Mouse (Mus musculus): ENCODE data around the gene Mmab. TPM values are rescaled to one million over a fixed set of nuclear protein-coding genes. Genes with fewer than 3 reads are reported as not detected.

Gene Mmab
- polyA plus RNA-seq, 1 experiment from 2014 or later = 23.6 TPM

GRCm38 (mm10) chr5:114464561-114464960 lies 20.7 kb upstream of the Mmab start:
- no peaks in the 10 kb centered on the region for H3K9me3 ChIP-seq
- peaks cover 3% of the 10 kb centered on the region; the same call in 1 of the 2 replicates for H3K27me3 ChIP-seq
- 82% methylated on average over 2 of the region's 2 CpGs for WGBS
- H3K9ac ChIP-seq = no peak overlapping the region
- no peak overlapping the region for H3K4me3 ChIP-seq
- no peaks in the 10 kb centered on the region for H3K36me3 ChIP-seq
- peak overlapping the region; percentile 32; the same call in 1 of the 2 replicates for H3K27ac ChIP-seq
- peaks cover 67% of the 10 kb centered on the region for H3K4me1 ChIP-seq (replicated peaks)
- H3K4me2 ChIP-seq = no peak overlapping the region
- no peak for ATAC-seq (ENCODE audit: low FRiP score)

DNA sequence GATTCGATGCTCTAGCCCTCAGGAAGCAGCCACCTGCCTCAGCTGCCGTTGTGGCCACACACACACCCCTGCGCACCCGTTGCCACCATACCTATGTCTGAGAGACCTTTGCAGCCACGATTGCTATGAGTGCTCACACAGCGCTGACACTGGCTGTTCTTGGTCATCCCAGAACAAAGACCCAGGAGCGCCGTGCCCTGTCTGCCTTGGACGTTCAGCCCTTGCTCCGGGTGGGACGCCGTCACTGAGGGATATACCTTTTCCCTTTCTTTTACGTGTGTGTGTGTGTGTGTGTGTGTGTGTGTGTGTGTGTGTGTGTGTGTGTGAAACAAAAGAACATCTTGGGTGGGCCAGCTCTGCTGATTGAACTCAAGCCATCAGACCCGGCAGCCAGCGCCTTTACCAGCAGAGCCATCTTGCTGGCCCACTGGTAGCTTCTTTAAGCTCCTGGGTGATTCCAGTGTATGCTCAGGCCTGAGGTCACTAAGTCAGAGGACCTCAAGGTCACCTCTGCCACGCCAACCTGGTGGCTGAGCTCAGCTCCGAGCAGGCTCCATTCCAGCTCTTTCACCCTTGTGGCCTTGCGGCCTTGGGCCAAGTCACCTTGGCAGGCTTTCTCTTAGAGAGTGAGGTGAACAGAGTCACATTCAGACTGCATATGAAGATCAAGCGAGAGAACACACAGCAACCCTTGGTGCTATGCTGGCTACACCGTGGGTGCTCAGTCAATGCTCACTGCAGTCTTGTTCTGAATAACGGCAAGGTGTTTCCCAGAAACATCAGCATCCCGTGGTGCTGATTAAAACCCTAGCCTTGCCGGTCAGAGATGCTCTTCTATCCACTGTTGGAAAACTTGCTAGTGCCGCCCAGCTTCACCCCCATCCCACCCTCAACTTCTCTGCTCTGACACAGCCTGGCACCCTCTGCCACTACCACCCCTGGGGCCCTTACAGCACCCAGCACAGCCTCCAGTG lies 18.5 kb upstream of the Mmab start:
- H3K4me2 ChIP-seq = no peak overlapping the region
- no peaks in the 10 kb centered on the region for H3K36me3 ChIP-seq
- WGBS = 82% methylated on average over 24 of the region's 24 CpGs
- H3K4me3 ChIP-seq = no peak overlapping the region
- no peaks in the 10 kb centered on the region; the same call in 1 of the 2 replicates for H3K27me3 ChIP-seq
- H3K4me1 ChIP-seq (replicated peaks) = peaks cover 50% of the 10 kb centered on the region
- no peaks in the 10 kb centered on the region for H3K9me3 ChIP-seq
- no peak overlapping the region for H3K9ac ChIP-seq
- ATAC-seq (ENCODE audit: low FRiP score) = no peak
- no peak overlapping the region for H3K27ac ChIP-seq

GRCm38 (mm10) chr5:114461238-114461637 lies 17.4 kb upstream of the Mmab start:
- Histone ChIP-seq H3K27ac (no peak overlapping the region), H3K36me3 (no peaks in the 10 kb centered on the region), H3K9ac (no peak overlapping the region), H3K9me3 (no peaks in the 10 kb centered on the region), H3K4me2 (no peak overlapping the region), H3K27me3 (no peaks in the 10 kb centered on the region; the same call in 1 of the 2 replicates), H3K4me3 (no peak overlapping the region), H3K4me1 (replicated peaks) (peaks cover 41% of the 10 kb centered on the region)
- ATAC-seq (ENCODE audit: low FRiP score) = no peak
- WGBS = 6% methylated on average over 7 of the region's 7 CpGs

GRCm38 (mm10) chr5:114456995-114457605 lies 13.2 kb upstream of the Mmab start:
- H3K4me1 ChIP-seq (replicated peaks) = peaks cover 16% of the 10 kb centered on the region; the same call in 1 of the 2 replicates
- H3K27ac ChIP-seq = no peak overlapping the region
- no peaks in the 10 kb centered on the region for H3K27me3 ChIP-seq
- no peak overlapping the region for H3K9ac ChIP-seq
- no peak overlapping the region for H3K4me3 ChIP-seq
- ATAC-seq (ENCODE audit: low FRiP score) = no peak
- no peak overlapping the region for H3K4me2 ChIP-seq
- peaks cover 22% of the 10 kb centered on the region for H3K36me3 ChIP-seq
- no peaks in the 10 kb centered on the region for H3K9me3 ChIP-seq
- WGBS = 79% methylated on average over 16 of the region's 16 CpGs

- WGBS = 69% methylated on average over 9 of the region's 9 CpGs
- no peaks in the 10 kb centered on the region for H3K9me3 ChIP-seq
- H3K4me3 ChIP-seq = no peak overlapping the region
- no peak overlapping the region for H3K4me2 ChIP-seq
- no peaks in the 10 kb centered on the region for H3K27me3 ChIP-seq
- H3K4me1 ChIP-seq (replicated peaks) = peaks cover 14% of the 10 kb centered on the region; the same call in 1 of the 2 replicates
- H3K9ac ChIP-seq = no peak overlapping the region
- peak overlapping the region; percentile 18; the same call in 1 of the 2 replicates for H3K27ac ChIP-seq
- H3K36me3 ChIP-seq = peaks cover 31% of the 10 kb centered on the region
- no peak for ATAC-seq (ENCODE audit: low FRiP score)
Observed at GRCm38 (mm10) chr5:114456287-114456686, 12.4 kb upstream of the Mmab start.

DNA sequence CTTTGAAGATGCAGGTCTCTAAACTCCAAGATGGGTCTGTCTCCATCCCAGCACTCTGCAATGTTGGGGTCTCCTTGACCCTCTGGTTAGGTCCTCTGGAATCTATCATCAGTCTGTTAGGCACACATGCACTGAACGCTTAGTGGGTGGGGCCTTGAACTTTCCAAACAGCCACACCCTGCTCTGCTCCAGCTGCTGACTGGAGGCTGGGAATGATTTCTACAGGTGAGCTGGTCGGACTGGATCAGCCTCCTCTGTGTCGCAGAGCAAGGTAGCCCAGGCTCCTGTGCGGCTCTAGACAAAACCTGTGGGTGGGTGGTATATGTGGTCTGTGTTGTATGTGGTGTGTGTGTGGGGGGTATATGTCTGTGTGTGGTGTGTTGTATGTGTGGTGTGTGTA lies 5.2 kb upstream of the Mmab start:
- H3K27ac ChIP-seq = no peak overlapping the region
- 94% methylated on average over 4 of the region's 4 CpGs for WGBS
- H3K4me3 ChIP-seq = no peak overlapping the region
- H3K27me3 ChIP-seq = no peaks in the 10 kb centered on the region
- no peaks in the 10 kb centered on the region for H3K9me3 ChIP-seq
- H3K9ac ChIP-seq = no peak overlapping the region
- H3K4me2 ChIP-seq = no peak overlapping the region
- peaks cover 70% of the 10 kb centered on the region for H3K36me3 ChIP-seq
- ATAC-seq (ENCODE audit: low FRiP score) = no peak
- H3K4me1 ChIP-seq (replicated peaks) = peaks cover 12% of the 10 kb centered on the region

DNA sequence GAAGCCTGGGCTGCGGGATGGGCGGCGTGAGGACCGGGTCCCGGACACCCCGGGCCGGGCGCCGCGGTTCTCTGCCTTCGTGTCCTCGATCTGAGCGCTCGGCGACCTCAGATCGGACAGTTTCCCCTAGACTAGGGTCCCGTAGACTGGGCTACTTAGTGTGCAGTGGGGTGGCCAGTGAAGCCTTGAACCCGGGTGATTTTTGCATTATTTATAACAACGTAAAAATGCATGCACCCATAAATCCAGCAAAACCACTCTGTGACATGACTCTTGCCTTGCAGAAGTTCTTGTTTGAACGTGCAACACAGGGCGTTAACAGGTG lies 470 bp upstream of the Mmab start:
- Histone ChIP-seq H3K27me3 (no peaks in the 10 kb centered on the region), H3K4me2 (peak overlapping the region; percentile 85), H3K4me3 (peak overlapping the region; percentile 79), H3K27ac (no peak overlapping the region), H3K9me3 (no peaks in the 10 kb centered on the region), H3K36me3 (peaks cover 29% of the 10 kb centered on the region), H3K4me1 (replicated peaks) (peaks cover 12% of the 10 kb centered on the region), H3K9ac (peak overlapping the region; percentile 82)
- peak; percentile 59 for ATAC-seq (ENCODE audit: low FRiP score)
- 1% methylated on average over 21 of the region's 21 CpGs for whole genome bisulfite sequencing

- Histone ChIP-seq H3K36me3 (peaks cover 33% of the 10 kb centered on the region), H3K27ac (no peak overlapping the region), H3K4me3 (no peak overlapping the region), H3K9me3 (no peaks in the 10 kb centered on the region), H3K4me1 (replicated peaks) (no peaks in the 10 kb centered on the region), H3K9ac (no peak overlapping the region), H3K27me3 (no peaks in the 10 kb centered on the region), H3K4me2 (no peak overlapping the region)
- whole genome bisulfite sequencing = 94% methylated on average over 14 of the region's 14 CpGs
- ATAC-seq (ENCODE audit: low FRiP score) = no peak
Observed at GRCm38 (mm10) chr5:114435588-114435987, 8.3 kb downstream of the Mmab start.

GRCm38 (mm10) chr5:114434359-114434758 lies 9.5 kb downstream of the Mmab start:
- H3K4me3 ChIP-seq = no peak overlapping the region
- H3K27ac ChIP-seq = no peak overlapping the region
- H3K9me3 ChIP-seq = no peaks in the 10 kb centered on the region
- no peak overlapping the region for H3K9ac ChIP-seq
- no peaks in the 10 kb centered on the region for H3K27me3 ChIP-seq
- 87% methylated on average over 8 of the region's 8 CpGs for WGBS
- H3K4me2 ChIP-seq = no peak overlapping the region
- peaks cover 33% of the 10 kb centered on the region for H3K36me3 ChIP-seq
- 0 out of 2 replicates have a peak, but pooled peaks cover under 1% of the 10 kb centered on the region for H3K4me1 ChIP-seq (replicated peaks)
- ATAC-seq (ENCODE audit: low FRiP score) = no peak

GRCm38 (mm10) chr5:114429781-114430180 lies 14.1 kb downstream of the Mmab start:
- H3K9ac ChIP-seq = no peak overlapping the region
- WGBS = 90% methylated on average over 7 of the region's 7 CpGs
- no peak for ATAC-seq (ENCODE audit: low FRiP score)
- H3K4me1 ChIP-seq (replicated peaks) = peaks cover 16% of the 10 kb centered on the region
- H3K9me3 ChIP-seq = no peaks in the 10 kb centered on the region
- H3K27me3 ChIP-seq = no peaks in the 10 kb centered on the region
- H3K4me2 ChIP-seq = no peak overlapping the region
- H3K36me3 ChIP-seq = peaks cover 7% of the 10 kb centered on the region
- H3K4me3 ChIP-seq = no peak overlapping the region
- H3K27ac ChIP-seq = no peak overlapping the region

DNA sequence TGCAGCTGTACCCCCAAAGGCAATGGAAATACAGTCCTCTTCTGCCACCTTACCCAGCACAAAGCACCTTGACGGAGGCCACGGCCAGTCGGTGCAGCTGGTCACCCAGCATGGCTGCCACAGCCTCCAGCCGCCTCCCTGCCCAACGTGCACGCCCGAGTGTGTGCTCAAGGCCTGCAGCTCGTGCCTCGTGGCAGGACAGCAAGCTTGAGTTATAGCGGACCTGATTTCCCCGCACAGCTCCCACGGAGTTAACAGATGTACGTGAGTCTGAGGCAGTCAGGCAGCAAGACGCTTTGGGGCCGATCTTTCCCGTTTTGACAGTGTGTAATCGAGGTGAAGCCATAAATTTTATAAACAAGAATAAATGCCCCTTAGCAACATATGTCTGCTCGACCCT lies 15.2 kb downstream of the Mmab start:
- Histone ChIP-seq H3K27ac (peak overlapping the region; percentile 46), H3K4me1 (replicated peaks) (peaks cover 21% of the 10 kb centered on the region), H3K9me3 (no peaks in the 10 kb centered on the region), H3K27me3 (no peaks in the 10 kb centered on the region), H3K9ac (0 out of 2 replicates have a peak overlapping the region, but pooled peaks have one; percentile 4), H3K4me2 (no peak overlapping the region), H3K4me3 (no peak overlapping the region), H3K36me3 (no peaks in the 10 kb centered on the region)
- WGBS = 71% methylated on average over 18 of the region's 18 CpGs
- ATAC-seq (ENCODE audit: low FRiP score) = no peak

DNA sequence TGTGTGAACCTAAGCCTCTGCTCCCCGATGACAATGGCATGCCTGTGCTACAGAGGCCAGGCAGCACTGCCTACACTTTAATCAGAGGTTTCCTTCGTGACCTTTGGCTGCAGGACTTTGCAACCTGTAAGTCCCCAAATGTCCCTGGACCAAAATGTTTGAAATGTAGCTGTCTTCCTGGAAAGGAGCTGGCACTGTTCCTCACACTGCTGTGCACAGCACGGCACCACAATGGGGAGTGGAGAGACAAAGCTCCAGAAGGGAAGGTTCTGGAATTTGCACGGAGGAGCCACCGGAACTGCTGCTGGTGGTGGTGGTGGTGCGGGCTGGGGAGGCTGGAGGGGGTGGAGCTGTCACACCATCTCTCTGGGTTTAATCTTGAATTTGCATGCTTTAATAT lies 17.1 kb downstream of the Mmab start:
- no peaks in the 10 kb centered on the region for H3K27me3 ChIP-seq
- H3K9me3 ChIP-seq = no peaks in the 10 kb centered on the region
- no peak overlapping the region for H3K4me3 ChIP-seq
- WGBS = 66% methylated on average over 6 of the region's 6 CpGs
- no peaks in the 10 kb centered on the region for H3K36me3 ChIP-seq
- no peak overlapping the region for H3K4me2 ChIP-seq
- H3K9ac ChIP-seq = no peak overlapping the region
- no peak for ATAC-seq (ENCODE audit: low FRiP score)
- 0 out of 2 replicates have a peak overlapping the region, but pooled peaks have one; percentile 23 for H3K27ac ChIP-seq
- H3K4me1 ChIP-seq (replicated peaks) = peaks cover 31% of the 10 kb centered on the region
